Comparison of ENCODE assay signal across 21 mouse cellular contexts in the genomic region with DNA sequence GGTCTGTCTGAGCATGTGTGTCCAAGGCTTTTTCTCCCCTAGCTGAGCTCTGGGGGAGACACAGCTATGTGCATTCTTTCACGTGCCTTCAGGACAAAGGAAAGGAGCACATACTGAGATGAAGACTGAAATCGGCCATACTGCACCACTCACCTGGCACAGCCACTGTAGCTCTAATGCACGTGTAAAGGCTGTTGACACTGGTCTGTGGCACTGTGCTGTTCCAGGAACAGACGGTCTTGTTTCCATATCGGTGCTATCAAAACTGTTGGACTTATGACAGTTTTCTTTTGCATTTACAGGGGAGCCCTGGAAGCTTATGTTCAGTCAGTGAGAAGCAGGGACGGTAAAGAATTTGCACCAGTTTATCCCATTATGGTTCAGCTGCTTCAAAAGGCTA.
"Had no signal": no experiment of that assay in that cellular context is flagged by ENCODE, and none has a peak within 500 bp of the region (broad histone marks: within the 10 kb centered on the region; RNA-seq: fewer than 3 reads in every experiment).

No protein-coding gene starts in this region.

- H3K9me3 ChIP-seq: liver, embryonic 12.5 days; liver, embryonic 15.5 days; lung, embryonic 15.5 days; neural tube, embryonic 12.5 days; neural tube, embryonic 15.5 days had no signal

- H3K4me1 ChIP-seq: neural tube, embryonic 12.5 days had no signal

- DNase-seq: kidney, adult 18-20 months; kidney, postnatal 25 days; liver; lung, adult 18-20 months; lung, postnatal 10 days; lung, postnatal 4 days; midbrain, embryonic 14.5 days; right cerebral cortex, adult 18-20 months; right cerebral cortex, postnatal 14 days; spleen, adult 18-20 months; thymus, adult 18-20 months; thymus, postnatal 36 days had no signal

- ATAC-seq: inflammation-experienced regulatory T-cells, adult 6 months; intestine, embryonic 16.5 days; liver, embryonic 12.5 days had no signal

- H3K9ac ChIP-seq: liver, embryonic 12.5 days; liver, embryonic 15.5 days; lung, embryonic 15.5 days; neural tube, embryonic 12.5 days; neural tube, embryonic 15.5 days had no signal

- H3K4me2 ChIP-seq: liver, embryonic 12.5 days; liver, embryonic 15.5 days; lung, embryonic 15.5 days; midbrain, embryonic 11.5 days; neural tube, embryonic 12.5 days; neural tube, embryonic 15.5 days had no signal

- H3K4me3 ChIP-seq: liver, embryonic 12.5 days; liver, embryonic 15.5 days; lung, embryonic 15.5 days; neural tube, embryonic 12.5 days; neural tube, embryonic 15.5 days had no signal

- H3K27ac ChIP-seq: kidney, postnatal 0 days; liver, embryonic 12.5 days; liver, embryonic 15.5 days; lung, embryonic 15.5 days; neural tube, embryonic 12.5 days; neural tube, embryonic 15.5 days had no signal

- H3K27me3 ChIP-seq: liver, embryonic 12.5 days; liver, embryonic 15.5 days; lung, embryonic 15.5 days; neural tube, embryonic 12.5 days; neural tube, embryonic 15.5 days had no signal
